Mouse (Mus musculus) thymus, postnatal 36 days (tissue): ENCODE data around the gene Olfr1115.
"Not testable (repeated sequence)": the region's sequence is repeated elsewhere in the genome, so short reads cannot be mapped to it uniquely, and the experiment has no call there.

Source experiments
- DNase-seq, 2 experiments: peaks; one replicate each; pipeline ENCODE4 v3.0.0; 2022; ENCODE audit warnings: mixed read lengths in 2 of 2

The Olfr1115 gene

DNA sequence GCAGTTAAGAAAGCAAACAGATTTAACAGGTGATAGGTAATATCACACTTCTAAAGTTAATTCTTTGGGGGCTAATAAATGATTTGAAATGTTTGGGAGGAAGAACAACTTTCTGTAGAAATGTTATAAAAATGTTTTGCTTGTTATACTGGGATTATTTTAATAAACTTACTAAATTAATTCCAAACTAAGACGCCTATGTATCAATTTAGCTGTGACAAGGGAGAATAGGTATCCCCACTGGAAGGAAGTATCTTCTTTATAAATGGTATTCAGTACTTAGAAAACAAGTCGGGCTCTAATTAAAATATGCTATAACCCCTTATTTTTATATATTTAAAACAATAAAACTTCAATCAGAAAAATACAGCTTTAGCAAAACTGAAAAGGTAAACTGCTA is at the start of gene Olfr1115:
Gene Olfr1115, plus strand, starts transcription at position 301 of the 400 bp plus-strand sequence.
- no peak for DNase-seq

DNA sequence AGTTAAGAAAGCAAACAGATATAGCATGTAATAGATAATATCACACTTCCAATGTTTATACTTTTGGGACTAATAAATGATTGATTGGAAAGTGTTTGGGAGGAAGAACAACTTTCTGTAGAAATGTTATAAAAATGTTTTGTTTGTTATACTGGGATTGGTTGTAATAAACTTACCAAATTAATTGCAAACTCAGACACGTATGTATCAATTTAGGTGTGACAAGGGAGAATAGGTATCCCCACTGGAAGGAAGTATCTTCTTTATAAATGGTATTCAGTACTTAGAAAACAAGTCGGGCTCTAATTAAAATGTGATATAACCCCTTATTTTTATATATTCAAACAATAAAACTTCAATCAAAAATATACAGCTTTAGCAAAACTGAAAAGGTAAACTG is 39.1 kb upstream of the Olfr1115 start, which contains the start of gene Olfr1113:
Gene Olfr1113, plus strand, starts transcription at position 301 of the 400 bp plus-strand sequence.
- DNase-seq = no peak

DNA sequence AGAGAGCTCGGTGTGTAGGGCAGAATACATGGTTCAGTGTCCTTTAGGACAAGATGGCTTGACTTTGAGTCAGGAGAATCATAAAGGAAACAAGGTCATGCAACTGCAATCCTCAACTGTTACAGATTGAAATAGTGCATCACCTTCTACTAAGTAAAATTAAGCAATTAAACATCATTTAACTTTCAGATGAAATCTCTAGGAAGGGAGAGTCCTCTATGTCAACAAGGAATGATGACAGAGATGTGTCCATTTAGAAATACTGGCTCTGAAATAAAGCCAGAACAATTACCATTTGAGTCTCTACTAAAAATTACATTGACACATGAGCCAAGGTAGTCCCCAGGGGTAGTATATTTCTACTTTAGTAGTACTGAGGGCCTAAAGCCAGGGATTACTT is 19.4 kb downstream of the Olfr1115 start, which contains the start of gene Olfr1116:
Gene Olfr1116, plus strand, starts transcription at position 301 of the 400 bp plus-strand sequence.
- no peak for DNase-seq

DNA sequence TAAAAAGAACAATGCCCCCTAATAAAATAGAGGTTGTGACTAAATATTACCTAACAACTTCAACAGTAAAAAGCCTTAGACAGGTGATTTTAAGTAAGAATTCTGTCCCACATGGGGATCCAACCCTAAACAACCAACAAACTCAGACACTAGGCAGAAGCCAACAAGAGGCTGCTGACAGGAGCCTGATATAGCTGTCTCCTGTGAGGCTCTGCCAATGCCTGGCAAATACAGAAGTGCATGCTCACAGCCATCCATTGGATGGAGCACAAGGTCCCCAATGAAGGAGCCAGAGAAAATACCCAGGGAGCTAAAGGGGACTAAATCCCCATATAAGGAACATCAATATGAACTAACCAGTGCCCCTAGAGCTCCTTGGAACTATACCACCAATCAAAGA is 46.2 kb downstream of the Olfr1115 start:
- not testable (repeated sequence) for DNase-seq
